Mouse (Mus musculus) kidney, postnatal 25 days (tissue): Measurements from ENCODE around the gene Kif1b.
A peak's percentile ranks its signal among the peaks of the same experiment; 100 is the strongest.

ENCODE experiments used
- DNase-seq, 2 experiments: peaks; one replicate each; pipeline ENCODE4 v3.0.0; 2021; ENCODE audit warnings: mixed read lengths in 2 of 2

Gene Kif1b

GRCm38 (mm10) chr4:149307596-149308490, at the start of gene Kif1b:
TSS of gene Kif1b (minus strand) at chr4:149307693.
- peak; percentile 97 to 99 for DNase-seq

GRCm38 (mm10) chr4:149354671-149355070, 47.2 kb upstream of the Kif1b start:
- DNase-seq = peak in 1 of 2 experiments; percentile 12

- no peak for DNase-seq
Observed at GRCm38 (mm10) chr4:149351596-149352150, 44.2 kb upstream of the Kif1b start.

GRCm38 (mm10) chr4:149348963-149349362, 41.5 kb upstream of the Kif1b start:
- DNase-seq = no peak

- DNase-seq = no peak
Observed at GRCm38 (mm10) chr4:149345873-149346272, 38.4 kb upstream of the Kif1b start.

- no peak for DNase-seq
Observed at GRCm38 (mm10) chr4:149344311-149344710, 36.8 kb upstream of the Kif1b start.

GRCm38 (mm10) chr4:149340680-149341079, 33.2 kb upstream of the Kif1b start:
- no peak for DNase-seq

GRCm38 (mm10) chr4:149339426-149340214, 32.1 kb upstream of the Kif1b start:
- DNase-seq = no peak

- no peak for DNase-seq
Observed at GRCm38 (mm10) chr4:149338137-149338536, 30.6 kb upstream of the Kif1b start.

GRCm38 (mm10) chr4:149337353-149337752, 29.9 kb upstream of the Kif1b start:
- DNase-seq = no peak

GRCm38 (mm10) chr4:149336302-149336701, 28.8 kb upstream of the Kif1b start:
- DNase-seq = no peak

- no peak for DNase-seq
Observed at GRCm38 (mm10) chr4:149334881-149335280, 27.4 kb upstream of the Kif1b start.

- peak in 1 of 2 experiments; percentile 7 for DNase-seq
Observed at GRCm38 (mm10) chr4:149332726-149333125, 25.2 kb upstream of the Kif1b start.

- no peak for DNase-seq
Observed at GRCm38 (mm10) chr4:149330495-149330894, 23.0 kb upstream of the Kif1b start.

GRCm38 (mm10) chr4:149328735-149329134, 21.2 kb upstream of the Kif1b start:
- no peak for DNase-seq

- DNase-seq = no peak
Observed at GRCm38 (mm10) chr4:149327281-149327680, 19.8 kb upstream of the Kif1b start.

- DNase-seq = no peak
Observed at GRCm38 (mm10) chr4:149325411-149326162, 18.1 kb upstream of the Kif1b start.

- no peak for DNase-seq
Observed at GRCm38 (mm10) chr4:149323730-149324129, 16.2 kb upstream of the Kif1b start.

- no peak for DNase-seq
Observed at GRCm38 (mm10) chr4:149322718-149323117, 15.2 kb upstream of the Kif1b start.

- no peak for DNase-seq
Observed at GRCm38 (mm10) chr4:149322286-149322685, 14.8 kb upstream of the Kif1b start.

GRCm38 (mm10) chr4:149319088-149319487, 11.6 kb upstream of the Kif1b start:
- no peak for DNase-seq

- no peak for DNase-seq
Observed at GRCm38 (mm10) chr4:149317387-149317786, 9.9 kb upstream of the Kif1b start.
